Mouse (Mus musculus): Measurements from ENCODE around the gene Trp53i11. TPM values are rescaled to one million over a fixed set of nuclear protein-coding genes. Genes with fewer than 3 reads are reported as not detected.

Gene Trp53i11
- polyA plus RNA-seq, 1 experiment from 2014 or later: 51.1 TPM

DNA sequence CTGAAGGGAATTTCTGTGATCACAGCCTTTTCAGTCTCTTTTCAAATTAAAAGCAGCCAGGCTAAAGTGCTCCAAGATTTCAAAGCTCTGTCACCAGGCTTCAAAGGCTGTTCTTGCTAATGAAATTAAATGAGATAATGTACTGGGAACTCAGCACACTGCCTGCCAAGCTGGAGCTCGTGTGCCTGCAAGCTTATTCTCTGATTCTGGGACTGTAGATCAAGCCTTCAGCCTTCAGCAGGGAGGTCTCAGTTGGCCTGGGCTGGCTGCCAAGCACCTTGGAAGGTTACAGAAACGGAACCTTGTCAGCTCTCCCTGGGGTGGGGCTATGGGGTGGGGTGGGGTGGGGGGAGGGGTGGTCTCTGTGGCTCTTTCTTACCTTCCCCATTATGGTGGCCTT lies 24.0 kb upstream of the Trp53i11 start:
- peak; percentile 59 for DNase-seq
- no peaks in the 10 kb centered on the region for H3K9me3 ChIP-seq (ENCODE audit: low read depth, low read length)
- H3K4me2 ChIP-seq: no peak overlapping the region
- H3K9ac ChIP-seq: no peak overlapping the region
- no peak for TF ChIP-seq CTCF (IDR thresholded peaks at IDR 0.05; ENCODE audit: low read depth)
- WGBS: 6% methylated on average over 2 of the region's 2 CpGs
- H3K27ac ChIP-seq (ENCODE audit: low read depth): peak overlapping the region; percentile 33; the same call in 1 of the 2 replicates
- H3K27me3 ChIP-seq (ENCODE audit: insufficient read depth, low read length): no peaks in the 10 kb centered on the region
- no peaks in the 10 kb centered on the region for H3K36me3 ChIP-seq (ENCODE audit: insufficient read depth)
- no peak for ATAC-seq (ENCODE audit: insufficient read depth)
- H3K4me3 ChIP-seq (ENCODE audit: low read depth, low read length): no peak overlapping the region
- peaks cover 14% of the 10 kb centered on the region for H3K4me1 ChIP-seq (ENCODE audit: insufficient read depth)

DNA sequence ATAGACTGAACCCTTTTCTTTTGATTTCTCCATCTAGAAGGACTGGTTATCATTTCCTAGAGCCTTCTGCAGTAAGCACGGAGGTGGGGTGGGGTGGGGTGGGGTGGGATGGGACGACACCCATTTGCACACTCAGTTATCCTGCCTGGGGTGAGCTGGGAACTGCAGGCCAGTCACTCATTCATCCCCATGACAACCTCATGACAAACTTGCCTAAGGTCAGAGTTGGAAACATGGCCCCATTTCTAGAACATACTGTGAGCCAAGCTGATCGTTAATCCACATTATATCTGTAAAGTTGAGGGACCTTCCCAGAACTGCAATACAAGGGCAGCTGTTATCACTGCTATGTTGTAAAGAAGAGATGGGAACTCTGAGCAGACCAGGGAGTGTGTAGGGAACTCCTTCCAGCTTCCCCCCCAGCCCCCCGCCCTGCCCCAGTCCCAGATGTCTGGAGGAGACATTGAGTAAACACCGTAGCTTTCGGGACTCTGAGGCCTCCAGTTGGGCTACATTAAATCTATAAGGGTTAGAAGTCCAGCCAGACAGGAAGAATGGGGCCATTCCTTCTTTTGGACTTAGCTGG lies 23.5 kb upstream of the Trp53i11 start:
- TF ChIP-seq CTCF (IDR thresholded peaks at IDR 0.05; ENCODE audit: low read depth): no peak
- ATAC-seq (ENCODE audit: insufficient read depth): no peak

DNA sequence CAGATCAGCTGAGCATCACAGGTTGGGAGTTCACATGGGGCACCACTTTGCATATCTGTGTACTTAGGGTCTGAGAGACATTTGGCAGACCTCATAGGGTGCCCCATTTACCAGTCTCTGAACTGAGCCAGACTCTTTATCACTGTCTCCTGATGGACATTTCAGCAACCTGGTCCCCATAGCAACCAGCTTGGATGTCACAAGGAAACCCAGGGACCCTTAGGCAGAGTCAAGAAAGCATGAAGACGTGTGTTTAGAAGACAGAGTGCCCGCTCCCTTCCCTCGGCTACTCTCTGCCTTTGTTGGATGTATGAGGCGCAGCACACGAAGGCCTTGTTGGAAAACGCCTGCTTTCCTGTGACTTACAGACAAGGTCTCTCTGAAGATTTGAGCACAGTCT lies 21.1 kb upstream of the Trp53i11 start:
- no peaks in the 10 kb centered on the region for H3K36me3 ChIP-seq (ENCODE audit: insufficient read depth)
- ATAC-seq (ENCODE audit: insufficient read depth) (no peak), DNase-seq (no peak)
- TF ChIP-seq CTCF (IDR thresholded peaks at IDR 0.05; ENCODE audit: low read depth): no peak
- peaks cover 14% of the 10 kb centered on the region for H3K4me1 ChIP-seq (ENCODE audit: insufficient read depth)
- 74% methylated on average over 6 of the region's 6 CpGs for WGBS
- no peak overlapping the region for H3K4me3 ChIP-seq (ENCODE audit: low read depth, low read length)
- no peak overlapping the region for H3K4me2 ChIP-seq
- H3K27me3 ChIP-seq (ENCODE audit: insufficient read depth, low read length): no peaks in the 10 kb centered on the region
- H3K27ac ChIP-seq (ENCODE audit: low read depth): no peak overlapping the region
- H3K9ac ChIP-seq: no peak overlapping the region
- no peaks in the 10 kb centered on the region for H3K9me3 ChIP-seq (ENCODE audit: low read depth, low read length)

More for the DNA sequence above, 23.5 kb upstream of the Trp53i11 start:
- DNase-seq: no peak
- Histone ChIP-seq H3K9me3 (ENCODE audit: low read depth, low read length) (no peaks in the 10 kb centered on the region), H3K27me3 (ENCODE audit: insufficient read depth, low read length) (no peaks in the 10 kb centered on the region), H3K4me3 (ENCODE audit: low read depth, low read length) (no peak overlapping the region), H3K36me3 (ENCODE audit: insufficient read depth) (no peaks in the 10 kb centered on the region), H3K4me1 (ENCODE audit: insufficient read depth) (peaks cover 14% of the 10 kb centered on the region), H3K9ac (no peak overlapping the region), H3K4me2 (no peak overlapping the region), H3K27ac (ENCODE audit: low read depth) (no peak overlapping the region)
- WGBS: 49% methylated on average over 6 of the region's 6 CpGs

DNA sequence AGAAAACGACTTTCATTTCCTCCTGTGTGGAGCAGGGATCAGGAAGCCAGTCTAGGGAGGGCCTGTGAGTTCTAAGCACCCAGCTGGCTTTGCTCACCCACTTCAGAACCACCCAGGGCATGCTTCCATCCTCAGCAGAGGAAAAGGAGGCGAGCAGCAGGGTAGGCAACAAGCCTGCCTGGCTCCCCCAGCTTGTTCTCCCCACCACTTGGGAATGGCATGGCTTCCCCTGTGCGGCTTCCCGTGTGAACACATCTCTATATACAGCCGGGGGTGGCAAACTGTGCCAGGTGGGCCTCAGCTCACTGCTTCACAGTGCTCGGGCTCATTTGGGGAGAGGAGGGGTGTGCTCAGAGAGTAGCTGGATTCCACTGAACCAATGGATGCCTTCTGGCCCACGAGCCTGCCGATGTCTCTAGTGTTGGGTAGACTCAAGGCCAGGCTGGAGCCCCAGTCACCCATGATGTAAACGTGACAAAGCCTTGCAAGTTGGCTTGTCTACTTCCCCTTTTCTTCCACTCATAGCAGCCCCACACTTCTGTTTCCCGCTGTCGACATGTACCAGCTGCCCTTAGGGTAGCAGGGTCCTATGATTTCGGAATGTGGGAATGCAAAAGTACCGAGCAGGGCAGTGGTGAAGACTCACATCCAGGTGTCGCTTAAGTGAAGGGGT lies 20.5 kb upstream of the Trp53i11 start:
- H3K27me3 ChIP-seq (ENCODE audit: insufficient read depth, low read length): no peaks in the 10 kb centered on the region
- H3K9ac ChIP-seq: no peak overlapping the region
- ATAC-seq (ENCODE audit: insufficient read depth) (no peak), DNase-seq (no peak)
- no peaks in the 10 kb centered on the region for H3K9me3 ChIP-seq (ENCODE audit: low read depth, low read length)
- no peaks in the 10 kb centered on the region for H3K36me3 ChIP-seq (ENCODE audit: insufficient read depth)
- H3K4me2 ChIP-seq: no peak overlapping the region
- WGBS: 63% methylated on average over 14 of the region's 14 CpGs
- no peak for TF ChIP-seq CTCF (IDR thresholded peaks at IDR 0.05; ENCODE audit: low read depth)
- no peak overlapping the region for H3K27ac ChIP-seq (ENCODE audit: low read depth)
- H3K4me1 ChIP-seq (ENCODE audit: insufficient read depth): peaks cover 14% of the 10 kb centered on the region
- no peak overlapping the region for H3K4me3 ChIP-seq (ENCODE audit: low read depth, low read length)

DNA sequence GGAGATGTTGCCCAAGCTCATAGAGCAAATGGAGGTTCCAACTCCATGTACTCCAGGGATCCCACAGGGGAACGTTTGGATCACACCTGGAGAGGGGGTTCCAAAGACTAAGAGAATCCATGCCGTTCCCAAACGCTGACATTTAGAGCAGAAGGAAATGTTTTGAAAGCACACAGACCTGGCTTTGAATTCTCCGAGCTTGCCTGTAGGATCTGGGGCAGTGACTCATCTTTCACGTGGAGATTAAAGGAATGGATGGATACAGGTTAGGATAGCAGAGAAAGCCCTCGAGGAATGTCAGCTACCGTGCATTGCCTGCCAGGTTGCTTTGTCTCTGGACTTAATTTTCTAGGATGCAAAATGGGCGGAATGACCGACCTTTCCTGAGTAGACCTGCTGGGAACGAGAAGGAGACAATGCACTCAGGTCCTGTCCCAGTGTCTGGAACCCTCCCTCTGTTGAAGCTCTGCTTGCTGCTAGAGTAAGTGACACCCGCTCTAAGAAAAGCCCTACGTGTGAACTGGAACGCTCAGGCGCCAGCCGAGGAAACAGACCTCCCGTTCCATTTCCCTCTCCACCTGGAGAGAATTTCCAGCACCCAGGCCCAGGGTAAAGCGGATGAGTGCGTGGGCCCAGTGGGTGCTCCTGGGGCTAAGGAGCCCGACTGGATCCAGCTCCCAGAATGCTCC lies 17.0 kb upstream of the Trp53i11 start:
- ATAC-seq (ENCODE audit: insufficient read depth): no peak
- no peak for DNase-seq
- 58% methylated on average over 19 of the region's 19 CpGs for WGBS
- Histone ChIP-seq H3K4me2 (no peak overlapping the region), H3K9ac (no peak overlapping the region), H3K4me1 (ENCODE audit: insufficient read depth) (peaks cover 4% of the 10 kb centered on the region; the same call in 1 of the 2 replicates), H3K27ac (ENCODE audit: low read depth) (no peak overlapping the region), H3K36me3 (ENCODE audit: insufficient read depth) (no peaks in the 10 kb centered on the region), H3K4me3 (ENCODE audit: low read depth, low read length) (no peak overlapping the region), H3K27me3 (ENCODE audit: insufficient read depth, low read length) (no peaks in the 10 kb centered on the region), H3K9me3 (ENCODE audit: low read depth, low read length) (no peaks in the 10 kb centered on the region)
- no peak for TF ChIP-seq CTCF (IDR thresholded peaks at IDR 0.05; ENCODE audit: low read depth)

DNA sequence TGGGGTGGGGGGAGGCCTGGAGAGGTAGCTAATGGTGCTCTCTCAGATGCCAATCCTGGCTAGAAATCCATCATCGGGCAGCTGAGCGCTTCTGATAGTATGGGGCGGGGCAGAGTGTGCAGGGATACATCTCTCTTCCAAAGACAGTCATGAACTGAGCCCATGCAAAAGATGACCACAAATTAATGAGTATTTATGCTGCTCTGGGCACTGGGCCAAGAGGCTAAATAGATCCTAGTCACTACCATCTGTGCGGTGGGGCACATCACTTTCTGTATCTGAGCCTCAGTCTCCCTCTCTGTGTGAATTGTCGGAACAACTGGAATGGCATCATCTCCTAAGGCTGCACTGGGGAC lies 16.5 kb upstream of the Trp53i11 start:
- no peak for TF ChIP-seq CTCF (IDR thresholded peaks at IDR 0.05; ENCODE audit: low read depth)
- Histone ChIP-seq H3K27ac (ENCODE audit: low read depth) (no peak overlapping the region), H3K4me3 (ENCODE audit: low read depth, low read length) (no peak overlapping the region), H3K27me3 (ENCODE audit: insufficient read depth, low read length) (no peaks in the 10 kb centered on the region), H3K9me3 (ENCODE audit: low read depth, low read length) (no peaks in the 10 kb centered on the region), H3K36me3 (ENCODE audit: insufficient read depth) (no peaks in the 10 kb centered on the region), H3K4me2 (no peak overlapping the region), H3K4me1 (ENCODE audit: insufficient read depth) (peaks cover 6% of the 10 kb centered on the region; the same call in 1 of the 2 replicates), H3K9ac (no peak overlapping the region)
- DNase-seq (peak; percentile 66), ATAC-seq (ENCODE audit: insufficient read depth) (0 out of 2 replicates have a peak, but pooled peaks have one; percentile 21)
- 53% methylated on average over 5 of the region's 5 CpGs for WGBS

DNA sequence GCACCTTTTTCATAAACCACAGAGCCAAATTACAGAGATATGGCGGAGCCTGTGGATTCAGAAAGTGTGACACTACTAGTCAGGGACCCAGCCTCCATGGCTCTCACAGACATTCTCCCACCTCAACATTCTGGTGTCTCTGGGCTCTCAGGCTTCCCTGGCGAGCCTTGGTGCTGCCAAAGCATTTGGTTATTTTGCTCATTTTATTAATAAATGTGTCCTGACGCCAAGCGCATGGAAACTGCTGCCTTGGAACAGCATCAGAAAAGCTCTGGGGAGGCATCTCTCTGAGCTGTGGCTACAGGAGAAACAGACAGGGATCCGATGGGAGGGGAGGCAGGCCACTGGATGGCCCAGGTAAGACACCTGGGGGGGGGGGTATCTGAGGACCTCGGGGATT lies 15.4 kb upstream of the Trp53i11 start:
- Histone ChIP-seq H3K36me3 (ENCODE audit: insufficient read depth) (no peaks in the 10 kb centered on the region), H3K4me3 (ENCODE audit: low read depth, low read length) (no peak overlapping the region), H3K9me3 (ENCODE audit: low read depth, low read length) (no peaks in the 10 kb centered on the region), H3K4me2 (no peak overlapping the region), H3K27me3 (ENCODE audit: insufficient read depth, low read length) (no peaks in the 10 kb centered on the region), H3K27ac (ENCODE audit: low read depth) (no peak overlapping the region), H3K4me1 (ENCODE audit: insufficient read depth) (peaks cover 14% of the 10 kb centered on the region), H3K9ac (no peak overlapping the region)
- no peak for TF ChIP-seq CTCF (IDR thresholded peaks at IDR 0.05; ENCODE audit: low read depth)
- DNase-seq: no peak
- 69% methylated on average over 6 of the region's 6 CpGs for WGBS
- ATAC-seq (ENCODE audit: insufficient read depth): no peak

All from lung, embryonic 14.5 days (tissue).